Mouse (Mus musculus) right cerebral cortex, postnatal 14 days (tissue): ENCODE data around the gene Tspyl4.
"Not testable (repeated sequence)": the region's sequence is repeated elsewhere in the genome, so short reads cannot be mapped to it uniquely, and the experiment has no call there.

ENCODE experiments used
- DNase-seq: peaks from one replicate; pipeline ENCODE4 v3.0.0; 2022

Tspyl4 gene

GRCm38 (mm10) chr10:34297299-34297979 lies at the start of gene Tspyl4:
Gene Tspyl4, plus strand, starts transcription at chr10:34297442.
- peak; percentile 93 for DNase-seq

GRCm38 (mm10) chr10:34247757-34248156 lies 49.5 kb upstream of the Tspyl4 start:
- DNase-seq, result no peak

DNA sequence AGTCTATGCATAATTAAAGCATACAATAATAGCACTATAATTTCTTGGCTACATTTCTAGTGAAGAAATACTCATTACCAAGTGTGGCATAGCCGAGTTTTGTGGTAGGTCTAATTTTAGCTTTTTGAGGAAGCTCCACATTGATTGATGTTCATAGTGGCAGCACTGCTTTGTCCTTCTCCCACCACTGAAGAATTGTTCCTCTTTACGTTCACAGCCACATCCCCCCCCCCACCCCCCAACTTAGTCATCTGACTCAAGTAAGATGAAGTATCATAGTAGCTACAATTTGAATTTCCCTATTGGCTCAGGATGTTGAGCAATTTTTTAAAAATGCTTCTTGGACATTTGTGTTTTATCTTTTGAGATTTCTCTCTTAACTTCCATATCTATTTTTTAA lies 47.6 kb upstream of the Tspyl4 start:
- DNase-seq, result no peak

DNA sequence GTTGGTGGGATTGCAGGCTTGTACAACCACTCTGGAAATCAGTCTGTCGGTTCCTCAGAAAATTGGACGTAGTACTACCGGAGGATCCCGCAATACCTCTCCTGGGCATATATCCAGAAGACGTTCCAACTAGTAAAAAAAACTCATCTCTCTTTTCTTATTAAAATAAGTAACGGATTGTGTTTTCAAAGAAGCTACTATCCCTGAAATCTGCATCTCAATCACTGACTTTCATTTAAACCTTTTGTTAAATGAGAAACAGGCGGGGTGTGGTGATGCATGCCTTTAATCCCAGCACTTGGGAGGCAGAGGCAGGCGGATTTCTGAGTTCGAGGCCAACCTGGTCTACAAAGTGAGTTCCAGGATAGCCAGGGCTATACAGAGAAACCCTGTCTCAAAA lies 44.4 kb upstream of the Tspyl4 start:
- DNase-seq, result not testable (repeated sequence)

DNA sequence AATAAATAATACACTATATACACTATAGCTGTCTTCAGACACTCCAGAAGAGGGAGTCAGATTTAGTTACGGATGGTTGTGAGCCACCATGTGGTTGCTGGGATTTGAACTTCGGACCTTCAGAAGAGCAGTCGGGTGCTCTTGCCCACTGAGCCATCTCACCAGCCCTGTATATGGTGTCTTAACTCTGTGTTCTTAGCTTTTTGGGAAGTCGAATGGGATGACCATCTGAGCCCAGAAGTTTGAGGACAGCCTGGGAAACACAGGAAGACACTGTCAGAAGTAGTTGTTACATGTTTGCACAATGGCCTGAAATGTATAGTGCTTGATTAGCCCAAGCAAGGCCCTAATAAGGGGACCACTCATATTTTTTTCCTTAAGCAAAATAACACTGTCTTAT lies 32.1 kb upstream of the Tspyl4 start:
- no peak for DNase-seq

DNA sequence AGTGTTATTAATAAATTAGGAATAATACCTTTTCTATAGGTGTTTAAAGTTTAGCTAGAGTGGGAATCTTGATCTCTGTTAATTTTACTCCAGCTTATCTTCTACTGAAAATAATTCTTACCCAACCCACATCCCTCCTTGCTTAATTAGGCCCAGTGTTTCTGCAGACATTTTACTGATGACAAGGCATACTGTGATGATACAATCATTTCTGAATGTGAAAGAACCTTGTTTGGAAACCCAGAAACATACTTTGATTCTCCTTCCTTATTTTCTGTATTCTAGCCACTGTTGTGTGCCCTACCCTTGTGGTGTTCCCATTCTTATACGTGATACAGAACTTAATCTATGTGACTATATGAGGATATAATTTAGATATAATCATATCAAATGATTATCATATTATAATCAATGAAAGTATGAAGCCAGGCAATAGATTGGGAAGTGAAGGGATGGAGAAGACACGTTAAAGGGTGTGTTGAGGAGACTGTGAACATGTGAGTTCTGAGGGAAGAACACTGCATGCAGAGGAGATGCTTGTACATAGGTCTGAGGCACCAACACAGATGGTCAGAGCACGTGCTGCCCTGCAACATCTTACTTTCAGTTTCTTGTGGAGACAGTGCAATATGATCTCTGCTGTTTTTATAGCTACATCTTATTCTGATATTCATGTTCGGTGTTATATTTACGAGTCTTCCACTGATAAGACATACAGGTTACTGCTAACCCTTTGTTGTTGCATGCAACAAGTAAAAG lies 29.8 kb upstream of the Tspyl4 start:
- no peak for DNase-seq

DNA sequence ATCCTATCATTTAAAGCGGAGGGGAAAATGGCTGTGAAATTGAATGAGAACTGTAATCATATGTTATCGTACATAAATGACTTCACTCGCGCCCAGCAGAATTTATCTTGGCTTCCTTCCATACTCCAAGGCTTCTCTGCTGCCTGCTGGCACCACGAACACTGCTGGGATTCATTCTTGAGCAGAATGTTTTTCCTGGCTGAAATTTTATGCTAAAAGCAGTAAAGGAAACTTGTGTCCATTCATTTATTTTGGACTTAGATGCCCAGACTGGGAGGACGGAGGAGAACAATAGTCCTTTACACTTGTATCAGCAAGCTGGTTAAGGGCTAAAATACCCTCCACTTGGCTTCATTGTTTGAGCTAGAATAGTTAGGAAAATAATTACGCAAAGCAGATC lies 25.6 kb upstream of the Tspyl4 start:
- peak; percentile 13 for DNase-seq

GRCm38 (mm10) chr10:34280591-34281175 lies 16.6 kb upstream of the Tspyl4 start:
- no peak for DNase-seq

DNA sequence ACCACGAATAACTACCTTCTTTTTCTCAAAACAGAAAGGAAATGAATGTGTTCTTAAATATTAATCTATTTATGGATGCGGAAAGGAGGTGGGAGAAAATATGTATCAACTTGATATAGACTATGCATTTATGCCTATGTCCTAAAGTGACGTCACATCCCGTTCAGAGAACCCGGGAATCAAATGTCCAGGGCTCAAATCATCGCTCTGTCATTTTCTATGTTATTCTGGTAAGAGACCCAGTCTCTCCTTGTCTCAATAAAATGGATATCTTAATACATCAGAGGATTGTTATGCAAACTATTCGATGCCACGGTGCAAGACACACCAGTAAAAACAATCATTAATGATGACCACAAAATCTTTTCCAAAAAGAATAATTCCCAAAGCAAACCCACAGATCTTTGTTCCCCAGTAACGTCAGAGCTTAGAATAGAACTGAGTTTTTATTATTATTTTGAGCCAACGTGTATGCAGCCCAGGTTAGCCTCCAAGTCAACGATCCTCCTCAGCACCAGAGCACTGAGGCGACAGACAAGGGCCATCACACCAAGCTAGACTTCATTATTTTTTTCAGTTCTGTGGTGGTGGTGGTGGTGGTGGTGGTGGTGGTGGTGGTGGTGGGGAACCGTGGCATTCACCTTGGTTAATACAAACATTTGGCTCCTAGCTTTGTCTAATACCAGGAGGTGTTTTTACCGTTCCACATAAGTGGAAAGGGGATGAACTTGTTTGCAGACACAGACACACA lies 15.9 kb upstream of the Tspyl4 start:
- no peak for DNase-seq

GRCm38 (mm10) chr10:34281962-34282388 lies 15.3 kb upstream of the Tspyl4 start, which contains the start of gene Tspyl1:
Gene Tspyl1, plus strand, starts transcription at chr10:34282190.
- peak; percentile 98 for DNase-seq

DNA sequence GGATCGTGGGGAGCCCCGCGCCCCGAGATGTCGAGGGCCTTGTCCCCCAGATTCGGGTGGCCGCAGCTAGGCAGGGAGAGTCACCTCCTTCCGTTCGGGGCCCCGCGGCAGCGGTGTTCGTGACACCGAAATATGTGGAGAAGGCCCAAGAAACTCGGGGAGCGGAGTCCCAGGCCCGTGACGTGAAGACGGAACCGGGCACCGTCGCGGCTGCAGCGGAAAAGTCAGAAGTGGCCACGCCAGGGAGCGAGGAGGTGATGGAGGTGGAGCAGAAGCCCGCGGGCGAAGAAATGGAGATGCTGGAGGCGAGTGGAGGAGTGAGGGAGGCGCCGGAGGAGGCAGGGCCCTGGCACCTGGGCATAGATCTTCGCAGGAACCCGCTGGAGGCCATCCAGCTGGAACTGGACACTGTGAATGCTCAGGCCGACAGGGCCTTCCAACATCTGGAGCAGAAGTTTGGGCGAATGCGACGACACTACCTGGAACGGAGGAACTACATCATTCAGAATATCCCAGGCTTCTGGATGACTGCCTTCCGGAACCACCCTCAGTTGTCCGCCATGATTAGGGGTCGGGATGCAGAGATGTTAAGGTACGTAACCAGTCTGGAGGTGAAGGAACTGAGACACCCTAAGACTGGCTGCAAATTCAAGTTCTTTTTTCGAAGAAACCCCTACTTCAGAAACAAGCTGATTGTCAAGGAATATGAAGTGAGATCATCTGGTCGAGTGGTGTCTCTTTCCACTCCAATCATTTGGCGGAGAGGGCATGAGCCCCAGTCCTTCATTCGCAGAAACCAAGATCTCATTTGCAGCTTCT lies 14.6 kb upstream of the Tspyl4 start:
- peak; percentile 41 for DNase-seq

GRCm38 (mm10) chr10:34296911-34297298 lies 337 bp upstream of the Tspyl4 start:
- no peak for DNase-seq

- no peak for DNase-seq
Measured at GRCm38 (mm10) chr10:34297980-34298753, 925 bp downstream of the Tspyl4 start.

- DNase-seq, result no peak
Measured at GRCm38 (mm10) chr10:34300368-34300767, 3.1 kb downstream of the Tspyl4 start.

- DNase-seq, result no peak
Measured at GRCm38 (mm10) chr10:34307070-34307469, 9.8 kb downstream of the Tspyl4 start.

- no peak for DNase-seq
Measured at GRCm38 (mm10) chr10:34309915-34310685, 12.9 kb downstream of the Tspyl4 start.

GRCm38 (mm10) chr10:34312536-34312935 lies 15.3 kb downstream of the Tspyl4 start:
- DNase-seq, result no peak

GRCm38 (mm10) chr10:34316571-34317216 lies 19.5 kb downstream of the Tspyl4 start:
- peak; percentile 58 for DNase-seq

- no peak for DNase-seq
Measured at GRCm38 (mm10) chr10:34317217-34317606, 20.0 kb downstream of the Tspyl4 start.

DNA sequence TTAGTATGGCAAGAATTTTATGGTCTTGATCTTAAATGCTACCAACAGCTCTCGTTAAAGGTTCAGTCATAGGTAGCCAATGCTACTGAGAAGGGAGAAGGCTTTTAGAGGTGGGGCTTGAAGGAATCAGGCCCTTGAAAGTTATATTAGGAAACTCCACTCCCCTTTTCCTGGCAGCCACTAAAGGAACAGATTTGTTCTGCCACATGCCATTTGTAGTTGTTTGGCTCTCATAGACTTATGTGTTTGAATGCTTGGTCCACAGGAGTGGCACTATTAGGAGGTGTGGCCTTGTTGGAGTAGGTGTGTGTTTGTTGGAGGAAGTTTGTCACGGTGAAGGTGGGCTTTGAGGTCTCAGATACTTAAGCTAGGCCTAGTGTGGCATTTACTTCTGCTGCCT lies 23.6 kb downstream of the Tspyl4 start:
- DNase-seq, result no peak
